Mouse (Mus musculus): ENCODE data around the gene Ferd3l.

Gene Ferd3l

DNA sequence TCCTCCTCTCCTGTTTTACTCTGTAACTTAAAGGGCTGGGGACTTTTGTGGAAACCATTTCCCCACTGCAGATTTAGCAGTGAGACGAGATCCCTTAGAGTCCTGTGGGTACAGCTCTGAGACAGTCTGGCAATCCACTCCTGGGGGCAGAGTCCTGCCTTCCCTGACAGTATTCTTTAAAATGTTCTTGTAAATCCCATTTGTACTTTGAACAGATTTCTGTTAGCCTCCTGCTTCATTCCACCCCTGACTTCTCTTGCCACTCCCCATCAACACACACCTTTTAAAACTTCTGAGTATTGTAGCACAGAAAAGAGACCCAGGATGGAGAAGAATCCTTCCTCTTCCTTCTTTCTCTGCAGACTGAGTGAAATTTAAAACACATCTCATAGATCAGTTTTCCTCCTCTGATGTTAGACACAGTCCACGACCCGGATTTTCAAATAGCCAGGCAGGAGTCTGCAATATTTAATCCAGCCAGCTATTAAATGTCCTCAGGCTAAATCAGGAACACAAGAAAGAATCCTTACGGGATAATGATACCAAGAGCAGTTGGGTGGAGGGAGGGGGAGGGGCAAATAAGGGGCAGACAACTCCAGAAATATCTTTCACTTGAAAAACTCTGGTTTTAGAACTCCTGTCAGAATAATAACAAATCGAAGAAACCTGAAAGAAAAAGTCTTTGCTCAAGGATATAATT lies 37.6 kb downstream of the Ferd3l start:
- no peak for DNase-seq (ENCODE audit: low read depth, low spot score)

DNA sequence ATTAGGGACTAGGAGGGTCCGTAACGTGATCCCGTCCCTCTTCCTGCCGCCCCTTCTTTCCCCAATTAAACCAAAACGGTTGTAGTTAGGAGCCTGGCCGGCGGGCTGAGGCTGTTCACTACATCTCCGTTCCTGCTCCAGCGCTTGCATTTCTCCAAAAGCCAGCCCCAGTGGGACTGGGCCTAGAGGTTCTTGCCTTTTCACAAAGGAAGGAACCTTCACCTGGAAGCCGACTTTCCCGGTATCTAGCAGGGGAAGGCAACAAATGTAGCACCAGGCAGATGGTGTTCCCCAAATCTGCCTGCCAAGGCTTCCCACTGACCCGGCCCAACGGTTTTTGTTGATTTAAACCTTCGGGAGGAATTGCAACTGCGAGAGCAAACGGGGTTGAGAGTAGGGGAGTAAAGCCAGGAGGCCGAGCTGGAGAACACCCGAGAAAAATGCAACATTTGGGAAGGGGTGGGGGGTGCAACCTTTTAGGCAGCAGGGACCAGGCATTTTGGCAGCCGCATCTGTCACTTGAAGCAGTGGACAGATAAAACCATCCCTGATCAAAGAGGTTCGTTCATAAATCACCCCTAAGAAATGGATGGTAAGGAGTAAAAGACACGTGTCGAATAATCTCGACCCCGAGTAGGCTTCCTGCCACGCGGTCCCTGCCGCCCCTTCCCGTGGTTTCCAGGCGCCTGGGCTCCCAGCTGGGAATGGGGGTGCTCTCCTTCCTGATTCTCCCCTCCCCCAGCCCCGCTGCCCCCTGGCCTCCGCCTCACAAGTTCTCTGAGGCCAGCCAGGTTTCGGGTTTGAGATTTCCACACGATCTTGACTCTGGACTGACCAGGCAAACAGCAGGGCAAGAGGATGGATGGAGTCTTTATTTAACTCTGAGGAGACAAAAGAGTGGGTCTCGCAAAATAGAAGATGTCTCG lies 38.5 kb downstream of the Ferd3l start:
- no peak for DNase-seq (ENCODE audit: low read depth, low spot score)

DNA sequence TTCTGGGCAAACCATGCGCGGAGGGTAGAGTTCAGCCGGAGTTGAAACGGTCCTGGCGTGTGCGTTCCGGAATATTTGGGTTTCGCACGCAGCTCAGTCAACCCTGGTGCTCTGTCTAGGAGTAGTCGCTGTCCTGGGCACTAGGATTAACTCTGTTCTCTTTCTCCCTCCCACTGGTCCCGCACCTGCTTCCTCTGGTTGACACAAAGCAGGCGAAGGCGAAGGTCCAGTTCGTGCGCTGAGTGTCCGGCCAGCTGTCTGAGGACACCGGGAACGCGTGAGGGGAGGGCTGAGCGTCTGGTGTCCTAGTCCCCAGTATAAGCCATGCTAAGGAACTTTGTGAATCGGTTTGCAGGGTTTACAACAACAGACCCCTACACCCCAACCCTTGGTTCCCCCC lies 39.3 kb downstream of the Ferd3l start:
- DNase-seq (ENCODE audit: low read depth, low spot score), result no peak

DNA sequence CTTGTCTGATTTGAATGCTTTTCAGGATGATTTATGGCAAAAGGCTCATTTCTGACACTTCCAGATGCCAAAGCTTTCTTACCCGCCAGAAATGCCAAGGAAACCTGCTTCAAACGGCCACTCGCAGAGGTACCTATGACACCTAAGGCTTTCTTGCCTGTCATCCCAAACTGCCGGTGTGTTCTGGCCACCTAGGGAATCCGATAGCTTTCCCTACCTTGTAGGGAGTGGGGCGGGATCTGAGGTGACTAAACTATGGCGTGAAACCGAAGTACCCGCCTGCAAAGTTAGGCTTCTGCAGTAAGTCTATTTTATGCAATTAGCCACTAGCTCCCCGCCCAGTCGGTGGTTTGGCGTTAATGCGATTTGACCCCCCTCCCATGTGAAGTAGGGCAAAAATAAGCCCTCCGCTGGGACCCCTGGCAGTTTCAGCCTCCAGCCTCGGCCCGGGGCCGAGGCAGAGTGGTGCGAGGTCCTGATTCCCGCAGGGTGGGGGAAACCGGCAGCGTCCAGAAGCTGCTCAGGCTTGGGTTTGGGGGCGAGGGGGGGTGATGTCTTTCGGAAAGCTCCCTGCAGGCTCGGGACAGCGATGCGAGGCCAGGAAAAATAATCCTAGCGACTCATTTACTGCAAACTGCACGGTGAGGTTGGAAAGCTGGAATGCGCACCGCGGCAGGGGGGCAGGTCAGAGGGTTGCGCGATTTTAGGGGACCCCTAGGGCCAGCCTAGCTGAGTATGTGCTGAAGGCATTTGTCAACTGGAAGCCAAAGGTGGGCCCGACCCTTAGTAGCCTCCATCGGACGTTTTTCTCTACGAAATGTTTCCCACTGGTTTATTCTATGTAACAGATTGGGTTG lies 40.0 kb downstream of the Ferd3l start:
- DNase-seq (ENCODE audit: low read depth, low spot score), result no peak

GRCm38 (mm10) chr12:33968898-33969178 lies 40.6 kb downstream of the Ferd3l start:
- DNase-seq (ENCODE audit: low read depth, low spot score), result no peak

All from skeletal muscle tissue, adult 2 months (tissue).